Mouse (Mus musculus) left cerebral cortex, adult 8-10 months (tissue): ENCODE results near the gene Scrg1. TPM values are rescaled to one million over a fixed set of nuclear protein-coding genes. Genes with fewer than 3 reads are reported as not detected.
"Not testable (repeated sequence)": the region's sequence is repeated elsewhere in the genome, so short reads cannot be mapped to it uniquely, and the experiment has no call there.

Experiments used
- DNase-seq, 2 experiments: peaks; one replicate each; pipeline ENCODE4 v3.0.0; 2022; ENCODE audit warnings: low spot score in 2 of 2
- total RNA-seq, 4 experiments: library from RNA; stranded (reverse); gene quantifications; 2 replicates each; pipeline ENCODE4 v1.2.4; 2022

The Scrg1 gene
- total RNA-seq, 4 experiments from 2014 or later: 36.6 to 53.2 (median 41.0) TPM

DNA sequence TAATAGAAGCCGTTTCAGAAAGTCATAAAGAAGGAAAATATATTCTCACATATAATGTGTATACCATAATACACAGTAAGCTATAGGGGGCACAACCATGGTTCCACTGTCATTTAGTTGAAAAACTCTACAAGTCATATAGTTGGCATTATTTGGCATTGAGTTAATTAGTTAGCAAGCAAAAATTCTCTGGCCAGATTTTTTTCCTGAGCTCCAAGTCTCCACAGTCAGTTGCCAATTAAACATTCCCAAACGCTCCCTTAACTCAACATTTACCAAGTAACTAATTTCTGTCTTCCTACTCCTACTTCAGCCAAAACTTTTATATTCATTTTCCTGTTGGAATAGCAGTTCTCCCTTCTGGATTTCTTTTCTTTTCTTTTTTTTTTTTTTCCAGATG, 2.4 kb upstream of the Scrg1 start:
- DNase-seq: no peak

- DNase-seq: peak in 1 of 2 experiments; percentile 27
These were observed 1.4 kb downstream of the Scrg1 start for GRCm38 (mm10) chr8:57457152-57457551.

- DNase-seq: no peak
These were observed 2.2 kb downstream of the Scrg1 start for GRCm38 (mm10) chr8:57457942-57458341.

DNA sequence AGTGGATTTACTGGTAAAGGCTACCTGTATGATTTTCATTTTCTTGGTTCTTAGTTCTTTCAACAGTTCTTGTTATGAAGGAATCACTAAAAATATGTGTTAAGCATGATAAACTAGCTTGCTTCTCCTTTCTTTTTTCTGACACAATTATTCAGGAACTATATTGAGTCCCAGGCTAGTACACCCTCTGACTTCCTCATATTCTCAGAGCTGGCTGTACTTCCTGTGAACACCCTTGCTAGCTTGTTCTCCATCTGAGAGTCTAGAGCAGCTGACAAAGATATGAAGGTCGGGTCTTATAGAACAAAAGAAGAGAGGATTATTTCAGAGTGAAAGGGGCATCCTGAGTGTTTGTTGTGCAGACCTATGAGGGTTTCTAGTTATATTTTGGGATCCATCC, 7.1 kb downstream of the Scrg1 start:
- DNase-seq: no peak

DNA sequence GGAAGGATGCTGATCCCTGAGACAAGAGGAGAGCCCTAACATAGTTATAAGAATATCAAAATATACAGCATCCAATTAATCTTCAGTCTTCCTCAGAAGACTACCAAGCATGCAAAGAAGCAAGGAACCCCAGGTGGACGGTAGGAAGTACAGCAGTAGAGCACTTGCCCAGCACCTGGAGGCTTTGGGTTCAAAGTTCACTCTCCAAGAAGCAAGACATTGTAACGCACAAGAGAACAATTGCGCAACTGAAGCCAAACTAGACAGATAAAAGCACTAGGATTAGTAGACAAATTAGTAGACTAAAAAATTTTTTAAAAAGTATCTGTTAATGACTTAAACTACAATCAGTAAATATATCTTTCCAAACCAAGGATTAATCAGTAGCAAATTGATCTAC, 8.0 kb downstream of the Scrg1 start:
- DNase-seq: no peak

DNA sequence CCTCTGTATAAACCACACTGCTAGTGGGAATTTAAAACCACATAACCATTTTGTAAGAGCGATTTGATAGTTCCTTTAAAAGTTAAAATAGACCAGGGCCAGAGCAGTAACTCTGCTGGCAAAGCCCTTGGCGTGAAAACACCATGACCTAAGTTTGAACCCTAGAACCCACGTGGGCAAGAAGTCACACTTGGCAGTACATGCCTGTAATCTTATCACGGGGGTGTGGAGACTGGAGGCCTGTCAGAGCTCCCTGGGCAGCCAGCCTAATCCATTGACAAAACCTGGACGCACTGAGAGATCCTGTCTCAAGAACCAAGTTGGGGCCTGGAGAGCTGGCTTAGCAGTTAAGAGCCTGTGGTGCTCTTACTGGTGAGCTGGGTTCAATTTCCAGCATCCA, 12.9 kb downstream of the Scrg1 start:
- no peak for DNase-seq

- no peak for DNase-seq
These were observed 15.1 kb downstream of the Scrg1 start for GRCm38 (mm10) chr8:57470863-57471262.

GRCm38 (mm10) chr8:57473751-57474150, 18.0 kb downstream of the Scrg1 start:
- no peak for DNase-seq

GRCm38 (mm10) chr8:57478406-57478805, 22.7 kb downstream of the Scrg1 start:
- no peak for DNase-seq

GRCm38 (mm10) chr8:57479700-57480099, 24.0 kb downstream of the Scrg1 start:
- no peak for DNase-seq

DNA sequence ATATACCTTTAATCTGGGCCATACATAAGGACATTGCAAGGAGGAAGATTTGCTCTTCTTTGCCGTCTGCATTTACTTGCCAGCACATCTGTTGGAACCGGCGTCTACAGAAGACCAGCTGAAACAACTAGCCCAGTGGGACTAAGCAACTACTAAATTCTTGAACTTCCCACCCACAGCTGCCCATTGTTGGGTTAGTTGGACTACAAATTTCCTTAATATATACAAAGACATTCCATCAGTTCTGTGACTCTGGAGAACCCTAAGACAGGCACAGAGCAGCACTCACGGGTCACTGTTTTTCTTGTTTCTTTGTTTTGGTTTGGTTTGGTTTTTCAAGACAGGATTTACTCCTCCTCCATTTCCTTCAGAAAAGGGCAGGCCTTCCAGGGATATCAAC, 24.9 kb downstream of the Scrg1 start:
- DNase-seq: no peak

GRCm38 (mm10) chr8:57486491-57487440, 31.0 kb downstream of the Scrg1 start:
- DNase-seq: peak; percentile 16 to 40

- DNase-seq: peak; percentile 93 to 97
These were observed 31.9 kb downstream of the Scrg1 start, which contains the start of gene Sap30 for GRCm38 (mm10) chr8:57487441-57488155. TSS of gene Sap30 (minus strand) at chr8:57487860.

DNA sequence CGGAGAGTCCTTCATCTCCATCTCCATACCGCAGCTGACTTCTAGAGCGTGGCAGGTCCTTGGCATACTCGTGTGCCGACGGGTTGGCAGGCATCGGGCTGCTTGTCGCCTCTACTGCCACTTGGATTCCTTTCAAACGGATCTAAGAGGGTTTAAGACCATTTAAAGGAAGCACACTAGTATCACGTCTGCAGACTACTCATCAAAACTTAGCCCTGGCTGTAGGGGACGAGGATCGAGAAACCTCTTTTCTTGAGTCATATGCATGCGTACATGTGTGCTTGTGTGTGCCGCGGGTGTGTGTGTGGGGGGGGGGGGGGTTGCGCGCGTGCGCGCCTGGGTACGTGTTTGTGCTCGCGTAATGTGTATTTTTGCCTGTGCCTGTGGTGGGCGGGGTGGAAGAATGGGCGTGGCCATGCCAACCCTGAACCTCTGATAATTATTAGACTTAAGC, 32.6 kb downstream of the Scrg1 start:
- DNase-seq: peak; percentile 27 to 34

GRCm38 (mm10) chr8:57489366-57489765, 33.6 kb downstream of the Scrg1 start:
- DNase-seq: no peak

DNA sequence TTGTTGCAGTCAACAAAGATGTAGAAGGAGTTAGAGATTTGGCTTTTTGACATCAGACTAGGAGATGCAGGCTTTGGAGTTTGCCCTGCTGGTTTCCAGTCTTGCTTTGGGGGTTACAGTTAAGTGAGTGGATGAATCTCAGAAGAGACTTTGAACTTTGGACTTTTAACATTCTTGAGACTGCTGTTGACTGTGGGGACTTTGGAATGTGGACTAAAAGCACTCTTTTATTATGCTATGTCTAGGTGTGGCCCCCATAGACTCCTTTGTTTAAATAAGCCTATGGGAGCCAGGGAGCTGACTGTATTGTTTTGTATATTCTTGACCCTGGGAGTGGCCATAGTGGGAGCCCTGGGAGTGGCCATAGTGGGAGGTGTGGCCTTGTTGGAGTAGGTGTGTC, 34.2 kb downstream of the Scrg1 start:
- DNase-seq: no peak

DNA sequence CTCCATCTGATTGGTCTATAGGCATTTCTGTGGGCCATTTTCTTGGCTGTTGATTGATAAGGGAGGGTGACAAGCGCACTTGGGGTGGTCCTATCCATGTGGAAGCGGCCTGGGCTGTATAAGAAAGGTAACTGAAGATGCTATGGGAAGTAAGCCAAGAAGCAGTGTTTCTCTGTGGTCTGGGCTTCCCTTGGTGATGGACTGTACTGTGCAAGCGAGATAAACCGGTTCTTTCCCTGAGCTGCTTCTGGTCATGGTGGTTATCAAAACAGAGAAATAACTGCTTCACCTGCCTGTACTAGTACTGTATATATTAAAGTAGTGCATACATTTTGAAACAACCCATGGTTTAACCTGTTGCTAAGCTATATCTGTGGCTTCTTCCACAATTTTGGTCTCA, 36.1 kb downstream of the Scrg1 start:
- no peak for DNase-seq

- DNase-seq: no peak
These were observed 42.7 kb downstream of the Scrg1 start for GRCm38 (mm10) chr8:57498494-57498846.

GRCm38 (mm10) chr8:57498847-57499511, 43.3 kb downstream of the Scrg1 start:
- no peak for DNase-seq

DNA sequence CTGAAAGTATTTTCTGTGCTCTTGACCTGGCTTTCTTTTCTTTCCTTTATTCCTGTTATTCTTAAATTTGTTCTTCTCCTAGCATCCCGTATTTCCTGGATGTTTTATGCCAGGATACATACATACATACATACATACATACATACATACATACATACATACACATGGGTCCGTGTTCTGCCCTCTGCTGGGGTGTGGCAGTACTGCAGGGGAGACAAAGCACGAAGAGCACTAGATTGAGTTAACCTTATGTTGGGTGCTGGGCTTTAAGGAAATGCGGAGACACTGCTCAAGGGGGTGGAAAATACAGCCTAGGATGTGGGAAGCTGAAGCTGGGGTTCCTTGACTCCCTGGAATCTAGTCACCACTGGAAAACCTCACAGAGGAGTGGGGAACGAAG, 47.9 kb downstream of the Scrg1 start:
- DNase-seq: peak in 1 of 2 experiments; percentile 62

- not testable (repeated sequence) for DNase-seq
These were observed 49.8 kb downstream of the Scrg1 start for GRCm38 (mm10) chr8:57505500-57505899.

GRCm38 (mm10) chr8:57507556-57508063, 51.9 kb downstream of the Scrg1 start:
- no peak for DNase-seq
